Mouse (Mus musculus) bone marrow, adult 2 months (tissue): ENCODE measurements around the gene Ror1.

Source experiments
- CTCF ChIP-seq: fragments of 200-500 bp; IDR thresholded peaks from 2 replicates; pipeline ENCODE4 v1.5.1; 2011; ENCODE audit warnings: low read length, control low read depth; ENCODE audit not compliant: control insufficient read depth, insufficient read depth
- POLR2A ChIP-seq: fragments of 200-500 bp; IDR thresholded peaks from 2 replicates; pipeline ENCODE4 v1.6.1; 2011; ENCODE audit warnings: low read depth, mild to moderate bottlenecking, control low read depth, low read length, borderline replicate concordance; ENCODE audit not compliant: control insufficient read depth

GRCm38 (mm10) chr4:100369541-100370174 lies 274.1 kb downstream of the Ror1 start:
- TF ChIP-seq POLR2A (no peak), CTCF (no peak)
